Mouse (Mus musculus) large intestine, adult 2 months (tissue): ENCODE measurements around the gene Hist1h2an. TPM values are rescaled to one million over a fixed set of nuclear protein-coding genes. Genes with fewer than 3 reads are reported as not detected.

Experiments used
- DNase-seq: peaks from one replicate; pipeline ENCODE4 v3.0.0-alpha.2; 2012; ENCODE audit warnings: low read depth, low spot score
- WGBS: fragments of 180-500 bp; shearing (Covaris S2); methylation state at CpG from one replicate; pipeline ENCODE4 v1.1.7; 2018; 5-methylcytosine and 5-hydroxymethylcytosine counted together
- polyA plus RNA-seq: library from polyadenylated mRNA; depleted of rRNA; stranded (reverse); fragments of >200 nt; gene quantifications from 2 replicates; pipeline ENCODE4 v1.2.3, GENCODE M21; 2012; rRNA removed

The Hist1h2an gene
- polyA plus RNA-seq, 1 experiment = 7.4 TPM

DNA sequence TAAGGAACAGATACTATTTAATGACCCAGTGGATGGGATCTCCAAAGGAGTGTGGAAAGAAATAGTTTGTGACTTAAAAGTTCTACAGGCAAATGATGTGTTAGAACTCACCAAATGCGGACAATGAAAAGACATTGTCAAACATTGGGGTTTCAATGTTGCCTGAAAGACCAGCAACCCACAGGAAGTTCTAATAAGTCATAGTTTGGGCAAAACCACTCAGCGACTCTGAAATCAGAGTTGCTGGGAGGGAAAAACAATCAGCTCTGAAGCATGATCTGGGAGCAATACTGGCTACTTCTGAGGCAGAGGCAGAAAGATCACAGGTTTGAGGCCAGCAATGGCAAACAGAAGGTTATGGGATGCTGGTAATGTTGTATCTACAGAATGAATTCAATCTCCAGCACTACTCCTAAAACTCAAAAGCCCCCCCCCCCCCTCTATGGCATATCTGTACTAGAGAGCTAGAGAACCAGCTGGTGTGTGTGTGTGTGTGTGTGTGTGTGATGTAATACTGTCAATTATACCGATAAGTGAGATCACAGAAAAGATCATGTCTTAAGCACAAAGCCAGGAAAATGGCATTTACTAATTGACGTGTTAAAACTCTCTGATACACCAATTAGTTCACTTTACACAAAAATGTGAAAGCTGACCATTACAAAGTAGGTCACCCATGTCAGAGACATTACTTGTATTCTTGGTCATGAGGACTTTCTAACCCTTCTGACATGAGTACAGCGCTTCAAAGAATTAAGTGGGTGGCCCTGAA is 37.4 kb downstream of the Hist1h2an start:
- WGBS = 6% methylated on average over 5 of the region's 5 CpGs
- no peak for DNase-seq

- 75% methylated on average over 1 of the region's 1 CpGs for WGBS
- DNase-seq = no peak
Measured at GRCm38 (mm10) chr13:21745006-21745405, 42.0 kb downstream of the Hist1h2an start.

Other genes with a start within 250 kb of the Hist1h2an start
- not detected in 2 replicates for gene Olfr1366, start 244.4 kb downstream of the Hist1h2an start, polyA plus RNA-seq
- gene Olfr1535, start 227.3 kb downstream of the Hist1h2an start, polyA plus RNA-seq = not detected in 2 replicates
- not detected in 2 replicates for gene Olfr1364, start 205.5 kb downstream of the Hist1h2an start, polyA plus RNA-seq
- not detected in 2 replicates for gene Olfr1362, start 173.2 kb downstream of the Hist1h2an start, polyA plus RNA-seq
- gene Olfr11, start 144.7 kb downstream of the Hist1h2an start, polyA plus RNA-seq = not detected in 2 replicates
- gene Olfr1361, start 123.8 kb downstream of the Hist1h2an start, polyA plus RNA-seq = not detected in 2 replicates
- not detected in 2 replicates for gene Olfr1360, start 109.8 kb downstream of the Hist1h2an start, polyA plus RNA-seq
- gene Olfr1359, start 89.1 kb downstream of the Hist1h2an start, polyA plus RNA-seq = not detected in 2 replicates
- gene Hist1h2bl, start 71.1 kb downstream of the Hist1h2an start, polyA plus RNA-seq = 14.2 and 16.3 TPM in 2 replicates
- gene Hist1h2ai, start 70.8 kb downstream of the Hist1h2an start, polyA plus RNA-seq = 23.0 and 39.3 TPM in 2 replicates
- gene Hist1h3h, start 69.6 kb downstream of the Hist1h2an start, polyA plus RNA-seq = 33.4 and 59.9 TPM in 2 replicates
- gene Hist1h2bm, start 65.2 kb downstream of the Hist1h2an start, polyA plus RNA-seq = 4.5 and 5.5 TPM in 2 replicates
- gene Hist1h4j, start 52.2 kb downstream of the Hist1h2an start, polyA plus RNA-seq = 3.6 and 5.5 TPM in 2 replicates
- gene Hist1h4k, start 36.7 kb downstream of the Hist1h2an start, polyA plus RNA-seq = 44.1 and 68.7 TPM in 2 replicates
- 14.9 and 16.4 TPM in 2 replicates for gene Hist1h2ak, start 33.4 kb downstream of the Hist1h2an start, polyA plus RNA-seq
- gene Hist1h2bn, start 33.1 kb downstream of the Hist1h2an start, polyA plus RNA-seq = 3.5 and 9.7 TPM in 2 replicates
- 4.2 and 4.5 TPM in 2 replicates for gene Hist1h1b, start 6.6 kb downstream of the Hist1h2an start, polyA plus RNA-seq
- 46.3 and 55.3 TPM in 2 replicates for gene Hist1h3i, start 3.8 kb downstream of the Hist1h2an start, polyA plus RNA-seq
- 2.1 and 5.4 TPM in 2 replicates for gene Hist1h2bp, start 243 bp upstream of the Hist1h2an start, polyA plus RNA-seq
- 23.8 and 61.7 TPM in 2 replicates for gene Hist1h2bq, start 23.0 kb upstream of the Hist1h2an start, polyA plus RNA-seq
- gene Hist1h2ao, start 23.2 kb upstream of the Hist1h2an start, polyA plus RNA-seq = not detected in 2 replicates
- gene Hist1h4m, start 24.5 kb upstream of the Hist1h2an start, polyA plus RNA-seq = 0.98 TPM in 1 of 2 replicates, not detected in the other
- 38.1 and 56.7 TPM in 2 replicates for gene Hist1h4n, start 45.0 kb upstream of the Hist1h2an start, polyA plus RNA-seq
- 253 and 504 TPM in 2 replicates for gene Hist1h2ap, start 46.3 kb upstream of the Hist1h2an start, polyA plus RNA-seq
- gene Hist1h2br, start 46.5 kb upstream of the Hist1h2an start, polyA plus RNA-seq = 19.9 and 53.9 TPM in 2 replicates
- gene Zfp184, start 157.9 kb upstream of the Hist1h2an start, polyA plus RNA-seq = 0.10 and 0.29 TPM in 2 replicates
- gene Pom121l2, start 194.0 kb upstream of the Hist1h2an start, polyA plus RNA-seq = not detected in 2 replicates
- 2.8 and 2.9 TPM in 2 replicates for gene Prss16, start 222.5 kb upstream of the Hist1h2an start, polyA plus RNA-seq
- gene Hist1h2ah, start 248.3 kb upstream of the Hist1h2an start, polyA plus RNA-seq = 27.5 and 54.8 TPM in 2 replicates
- 29.1 and 34.6 TPM in 2 replicates for gene Hist1h2bk, start 248.7 kb upstream of the Hist1h2an start, polyA plus RNA-seq